Mouse (Mus musculus) kidney, adult 11 months (tissue): ENCODE data around the gene Itgb7.
A peak's percentile ranks its signal among the peaks of the same experiment; 100 is the strongest.

Experiments
- DNase-seq: peaks from one replicate; pipeline ENCODE4 v3.0.0; 2022

The Itgb7 gene

DNA sequence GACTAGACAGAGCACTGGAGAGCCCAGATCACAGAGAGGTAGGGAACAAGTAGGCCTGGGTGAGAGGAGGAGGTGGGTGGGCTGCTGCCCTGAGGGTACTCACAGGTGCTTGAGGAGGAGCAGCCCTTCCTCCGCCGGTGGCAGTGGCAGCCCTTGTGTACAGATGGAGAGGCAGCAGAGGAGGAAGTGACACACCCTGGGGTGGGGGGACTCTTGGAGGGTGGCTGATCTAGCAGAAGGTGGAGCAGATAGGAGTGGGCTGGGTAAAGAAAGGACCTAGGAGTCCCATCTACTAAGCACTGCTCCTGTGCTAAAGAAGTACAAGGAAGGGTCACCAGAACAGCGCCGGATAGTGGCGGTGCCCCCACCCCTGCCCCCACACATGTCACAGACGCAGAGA is at the start of gene Itgb7:
Gene Itgb7 (minus strand): TSS at position 197 of the 400 bp plus-strand sequence.
- DNase-seq = no peak

DNA sequence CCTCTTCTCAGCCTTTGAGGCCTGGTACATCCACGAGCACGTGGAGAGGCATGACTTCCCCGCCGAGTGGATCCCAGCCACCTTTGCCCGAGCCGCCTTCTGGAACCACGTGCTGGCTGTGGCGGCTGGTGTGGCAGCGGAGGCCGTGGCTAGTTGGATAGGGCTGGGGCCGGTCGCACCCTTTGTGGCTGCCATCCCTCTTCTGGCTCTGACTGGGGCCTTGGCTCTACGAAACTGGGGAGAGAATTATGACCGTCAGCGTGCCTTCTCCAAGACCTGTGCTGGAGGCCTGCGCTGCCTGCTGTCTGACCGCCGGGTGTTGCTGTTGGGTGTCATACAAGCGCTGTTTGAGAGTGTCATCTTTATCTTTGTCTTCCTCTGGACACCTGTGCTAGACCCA is 48.9 kb upstream of the Itgb7 start:
- DNase-seq = no peak

DNA sequence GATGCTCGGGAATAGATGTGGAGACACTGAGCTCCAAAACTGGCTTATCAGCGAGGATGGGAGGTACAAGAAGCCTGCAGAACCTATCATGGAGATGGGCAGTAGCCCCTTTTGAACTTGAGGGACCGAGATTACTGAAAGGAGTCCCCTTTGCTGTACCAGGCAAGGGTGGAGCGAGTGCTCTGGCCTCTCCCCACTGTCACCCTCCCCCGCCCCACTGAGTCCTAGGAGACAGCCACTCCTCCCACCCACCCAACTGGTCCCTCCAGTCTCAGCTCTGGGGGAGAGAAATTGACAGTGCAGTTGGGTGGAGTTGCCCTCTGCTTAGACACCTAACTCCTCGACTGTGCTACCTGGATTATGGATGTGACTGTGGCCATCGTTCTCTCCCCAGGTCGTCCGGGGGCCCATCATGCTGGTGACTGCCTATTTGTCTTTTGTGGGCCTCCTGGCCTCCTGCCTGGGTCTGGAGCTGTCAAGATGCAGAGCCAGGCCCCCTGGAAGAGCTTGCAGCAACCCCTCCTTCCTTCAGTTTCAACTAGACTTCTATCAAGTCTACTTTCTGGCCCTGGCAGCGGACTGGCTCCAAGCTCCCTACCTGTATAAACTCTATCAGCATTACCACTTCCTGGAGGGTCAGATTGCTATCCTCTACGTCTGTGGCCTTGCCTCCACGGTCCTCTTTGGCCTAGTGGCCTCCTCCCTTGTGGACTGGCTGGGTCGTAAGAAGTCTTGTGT is 48.2 kb upstream of the Itgb7 start:
- DNase-seq = no peak

DNA sequence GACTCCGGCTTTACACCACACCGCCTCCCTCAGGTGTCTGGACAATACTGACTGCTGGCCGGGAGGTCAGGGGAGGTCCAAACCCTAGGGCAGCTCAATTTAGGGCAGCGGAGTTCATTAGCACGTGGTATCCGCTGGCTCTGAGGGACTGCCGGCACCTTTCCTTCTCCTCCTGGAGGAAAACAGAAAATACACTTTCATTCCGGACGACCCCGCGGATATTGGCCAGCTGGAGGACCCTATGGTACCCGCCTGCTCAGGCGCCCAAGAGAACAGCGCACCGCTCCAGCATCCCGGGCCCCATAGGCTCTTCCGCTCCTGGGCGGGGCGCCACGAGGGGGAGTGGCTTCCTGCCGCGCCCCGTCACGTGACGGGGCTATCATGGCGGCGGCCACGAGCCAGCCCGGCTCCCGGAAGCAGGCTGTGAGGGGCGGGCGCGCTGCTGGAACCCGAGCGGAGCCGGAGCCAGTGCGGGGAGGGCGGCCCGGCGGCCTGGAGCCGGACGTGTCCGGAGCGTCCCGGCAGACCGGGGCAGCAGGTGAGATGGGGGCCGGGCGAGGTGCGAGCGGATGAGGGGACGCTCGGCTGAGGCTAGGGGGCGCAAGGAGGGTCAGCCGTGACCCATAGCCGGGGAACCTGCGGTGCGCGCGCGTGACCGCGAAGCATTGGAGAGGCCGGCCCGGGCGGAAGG is 47.5 kb upstream of the Itgb7 start, which contains the start of gene Mfsd5:
Gene Mfsd5 (plus strand): TSS at position 363 of the 691 bp plus-strand sequence.
- DNase-seq = peak; percentile 78

DNA sequence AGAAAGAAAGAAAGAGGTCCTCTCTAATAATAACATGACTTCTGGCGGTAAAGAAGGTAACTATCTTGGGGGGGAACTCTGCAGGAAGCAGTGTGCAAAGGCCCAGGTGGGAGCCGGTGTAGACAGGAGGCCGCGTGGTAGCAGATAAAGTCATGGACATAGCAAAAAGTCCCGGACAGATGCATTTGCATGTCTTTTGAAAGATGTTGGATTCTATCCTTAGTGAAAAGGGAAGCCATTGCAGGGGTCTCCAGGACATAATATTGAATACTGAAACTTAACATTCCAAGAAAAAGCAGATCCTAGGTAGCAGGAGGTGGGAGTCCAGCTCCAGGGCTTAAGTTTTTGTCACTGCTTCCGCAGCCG is 47.0 kb upstream of the Itgb7 start:
- no peak for DNase-seq

DNA sequence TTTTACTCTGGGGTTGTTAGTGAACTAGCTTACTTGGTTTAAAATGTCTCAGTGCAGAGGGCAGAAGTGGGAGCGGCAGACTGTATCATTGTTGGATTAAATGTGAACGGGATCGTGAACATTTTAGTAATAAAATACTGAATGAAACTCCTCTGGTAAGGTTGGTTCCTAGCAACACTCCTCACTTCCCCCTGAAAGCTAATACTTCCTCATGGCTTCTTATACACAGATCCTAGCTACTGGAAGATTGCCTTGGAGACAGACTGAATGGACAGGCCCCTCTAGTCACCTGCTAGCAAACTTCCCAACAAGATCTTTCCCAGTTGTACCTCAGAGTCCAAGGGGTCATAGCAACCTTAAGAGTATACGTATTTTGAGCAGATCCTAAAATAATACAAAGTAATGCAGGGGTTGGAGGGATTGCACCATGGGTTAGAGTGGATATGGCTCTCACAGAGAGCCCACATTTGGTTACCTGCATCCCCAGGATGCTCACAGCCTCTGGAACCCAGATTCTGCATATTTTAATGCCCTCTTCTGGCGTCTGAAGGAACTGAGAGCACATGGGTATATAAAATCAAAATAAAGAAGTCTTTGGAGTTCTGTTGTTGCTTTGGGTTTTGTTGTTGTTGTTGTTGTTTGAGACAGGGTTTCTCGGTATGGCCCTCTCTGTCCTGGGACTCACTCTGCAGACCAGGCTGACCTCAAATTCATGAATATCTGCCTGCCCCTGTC is 42.4 kb upstream of the Itgb7 start:
- no peak for DNase-seq

DNA sequence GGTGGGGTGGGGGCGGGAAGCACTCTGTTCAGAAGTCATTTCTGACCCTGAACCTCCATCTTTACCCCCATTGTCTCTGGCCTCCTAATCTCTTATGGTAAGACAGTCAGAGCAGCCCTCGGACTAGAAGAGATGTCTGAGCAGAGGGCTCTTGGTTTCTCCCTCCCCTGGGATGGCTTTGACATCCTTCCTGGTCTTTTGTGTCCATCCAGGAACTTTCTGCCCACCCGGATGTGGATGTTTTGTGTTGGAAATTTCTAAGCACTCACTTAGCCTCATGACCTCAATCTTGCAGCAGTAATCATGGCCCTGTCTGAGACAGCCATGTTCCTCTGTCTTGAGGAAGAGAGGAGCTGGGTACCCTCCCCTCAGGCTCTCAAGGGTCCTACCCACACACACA is 39.7 kb upstream of the Itgb7 start:
- DNase-seq = no peak

DNA sequence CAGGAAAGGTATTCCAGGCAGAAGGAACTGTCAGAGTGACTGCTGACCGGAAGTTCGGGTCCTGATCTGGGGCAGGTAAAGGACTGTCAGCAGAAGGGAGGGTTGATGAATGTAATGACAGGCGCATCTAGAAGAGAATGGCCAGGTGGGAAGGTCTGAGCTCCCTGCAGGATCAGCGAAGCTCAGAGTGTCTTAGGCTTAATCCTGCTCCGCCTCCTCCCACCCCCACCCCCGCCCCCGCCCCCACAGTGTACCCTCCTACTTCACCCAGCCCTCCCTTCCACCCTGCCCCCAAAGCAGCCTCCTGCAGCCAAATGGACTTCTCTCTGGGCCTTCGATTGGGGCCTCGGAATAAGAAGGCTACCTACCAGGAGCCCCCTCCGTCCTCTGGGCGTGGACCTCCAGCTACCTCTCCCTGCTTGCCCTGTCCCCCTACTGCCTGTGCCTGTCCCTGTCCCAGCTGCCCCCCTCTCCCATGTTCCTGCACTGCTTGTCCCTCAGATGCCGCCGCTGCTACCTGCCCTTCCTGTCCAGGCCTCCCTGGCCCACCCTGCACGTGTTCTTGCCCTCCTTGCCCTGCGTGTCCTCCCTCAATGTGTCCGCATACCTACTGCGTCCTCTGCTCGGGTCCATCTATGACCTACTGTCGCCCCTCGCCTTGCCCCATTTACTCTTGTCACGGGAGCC is 38.7 kb upstream of the Itgb7 start, which contains the start of gene Gm9918:
Gene Gm9918 (plus strand): TSS at position 290 of the 687 bp plus-strand sequence.
- DNase-seq = no peak

DNA sequence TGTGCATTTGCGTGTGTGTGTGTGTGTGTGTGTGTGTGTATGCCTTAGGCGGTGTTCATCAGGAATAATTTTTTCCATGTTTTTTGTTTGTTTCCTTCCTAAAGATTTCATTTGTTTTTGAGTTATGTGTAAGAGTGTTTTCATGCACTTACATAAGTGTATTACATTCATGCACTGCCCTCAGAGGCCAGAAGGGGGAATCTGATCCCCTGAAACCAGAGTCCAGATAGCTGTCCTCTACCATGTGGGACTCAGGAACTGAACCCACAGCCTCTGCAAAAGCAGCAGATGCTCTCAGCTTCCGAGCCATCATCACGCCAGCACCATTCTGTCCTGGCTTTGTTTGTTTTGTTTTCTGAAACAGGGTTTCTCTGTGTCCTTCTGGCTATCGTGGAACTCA is 33.8 kb upstream of the Itgb7 start:
- DNase-seq = no peak

DNA sequence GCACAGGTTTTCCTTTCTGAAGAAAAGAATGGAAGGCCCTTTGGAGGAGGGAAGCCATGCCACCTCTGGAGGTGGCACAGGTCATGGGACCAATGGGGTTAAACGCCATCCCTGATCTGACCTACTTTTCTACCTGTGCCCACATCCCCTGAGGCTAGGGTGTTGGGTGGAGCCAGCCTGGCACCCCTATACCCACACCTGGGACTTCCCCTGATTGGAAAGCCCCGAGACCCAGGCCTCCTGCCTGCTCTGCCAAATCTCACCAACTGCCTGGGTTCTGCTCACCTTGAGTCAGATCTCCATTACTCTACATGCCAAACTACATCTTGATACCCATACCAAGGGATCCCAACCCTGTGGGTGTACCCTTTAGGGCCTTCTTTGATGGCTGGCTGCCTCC is 31.3 kb upstream of the Itgb7 start:
- no peak for DNase-seq

DNA sequence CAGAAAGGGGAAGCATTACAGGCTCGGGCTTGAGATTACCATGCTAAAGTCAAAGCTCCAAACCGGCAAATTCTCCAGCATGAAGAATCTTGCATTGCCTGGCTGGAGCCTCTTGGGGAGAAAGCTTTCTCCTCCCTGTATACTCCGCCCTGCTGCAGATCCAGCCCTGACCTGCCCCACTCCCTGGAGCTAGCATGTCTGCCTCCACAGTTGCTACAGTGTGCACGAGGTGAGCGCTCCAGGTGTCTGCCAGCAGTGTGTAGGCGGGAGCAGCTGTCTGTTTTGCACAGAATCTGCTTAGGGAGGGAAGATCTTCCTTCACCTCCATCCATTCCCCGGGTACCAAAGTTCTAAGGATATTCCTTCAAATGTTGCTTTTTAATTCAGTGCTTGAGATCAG is 30.8 kb upstream of the Itgb7 start:
- DNase-seq = no peak

DNA sequence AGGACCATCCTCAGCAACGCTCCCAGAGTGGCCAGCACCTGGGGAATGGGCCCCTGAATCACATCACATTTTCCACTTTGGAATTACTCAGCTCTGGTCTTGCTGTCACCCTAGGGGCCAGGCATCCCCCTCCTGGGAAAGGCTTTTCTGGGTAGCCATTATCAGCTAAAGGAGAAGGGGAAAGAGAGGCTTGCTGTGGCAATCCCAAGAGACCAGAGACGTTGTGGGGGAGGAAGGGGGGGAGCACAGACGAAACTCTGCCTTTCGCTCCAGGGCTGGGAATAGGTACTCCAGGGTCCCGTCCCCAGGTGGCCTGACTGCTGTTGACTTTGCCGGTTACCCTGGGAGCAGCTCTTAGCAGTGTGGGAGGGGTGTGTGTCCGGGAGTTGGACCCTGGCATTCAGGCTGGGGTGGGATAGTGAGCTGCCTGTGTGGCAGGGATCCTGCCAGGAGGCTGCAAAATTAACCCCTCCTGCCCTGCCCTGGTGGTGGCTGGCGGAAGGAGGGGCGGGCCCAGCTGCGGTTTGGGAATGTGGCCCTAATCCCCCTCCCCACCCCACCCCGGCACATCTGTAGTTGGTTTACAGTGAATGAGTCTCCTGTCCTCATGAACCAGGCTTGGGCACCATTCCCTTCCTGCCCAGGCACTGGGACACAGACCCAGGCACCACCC is 27.0 kb upstream of the Itgb7 start:
- no peak for DNase-seq

DNA sequence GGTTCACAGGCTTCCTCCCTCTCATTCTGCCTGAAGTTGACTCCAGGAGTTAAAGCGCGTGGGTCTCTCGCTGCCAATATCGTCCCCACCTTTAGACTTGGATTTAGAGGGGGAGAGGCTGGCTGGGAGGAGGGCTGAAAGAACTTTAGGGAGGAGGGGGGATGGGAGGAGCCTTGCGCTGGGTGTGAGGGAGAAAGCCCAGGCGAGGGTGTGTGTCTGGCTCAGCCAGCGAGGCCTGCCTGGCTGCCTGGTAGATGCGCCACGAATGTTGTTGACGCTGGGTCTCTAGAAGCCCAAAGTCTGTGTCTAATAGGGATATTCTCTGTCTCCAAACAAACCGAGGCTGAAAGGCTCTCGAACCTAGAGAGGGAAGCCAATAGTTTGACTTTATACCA is 26.3 kb upstream of the Itgb7 start:
- DNase-seq = no peak

DNA sequence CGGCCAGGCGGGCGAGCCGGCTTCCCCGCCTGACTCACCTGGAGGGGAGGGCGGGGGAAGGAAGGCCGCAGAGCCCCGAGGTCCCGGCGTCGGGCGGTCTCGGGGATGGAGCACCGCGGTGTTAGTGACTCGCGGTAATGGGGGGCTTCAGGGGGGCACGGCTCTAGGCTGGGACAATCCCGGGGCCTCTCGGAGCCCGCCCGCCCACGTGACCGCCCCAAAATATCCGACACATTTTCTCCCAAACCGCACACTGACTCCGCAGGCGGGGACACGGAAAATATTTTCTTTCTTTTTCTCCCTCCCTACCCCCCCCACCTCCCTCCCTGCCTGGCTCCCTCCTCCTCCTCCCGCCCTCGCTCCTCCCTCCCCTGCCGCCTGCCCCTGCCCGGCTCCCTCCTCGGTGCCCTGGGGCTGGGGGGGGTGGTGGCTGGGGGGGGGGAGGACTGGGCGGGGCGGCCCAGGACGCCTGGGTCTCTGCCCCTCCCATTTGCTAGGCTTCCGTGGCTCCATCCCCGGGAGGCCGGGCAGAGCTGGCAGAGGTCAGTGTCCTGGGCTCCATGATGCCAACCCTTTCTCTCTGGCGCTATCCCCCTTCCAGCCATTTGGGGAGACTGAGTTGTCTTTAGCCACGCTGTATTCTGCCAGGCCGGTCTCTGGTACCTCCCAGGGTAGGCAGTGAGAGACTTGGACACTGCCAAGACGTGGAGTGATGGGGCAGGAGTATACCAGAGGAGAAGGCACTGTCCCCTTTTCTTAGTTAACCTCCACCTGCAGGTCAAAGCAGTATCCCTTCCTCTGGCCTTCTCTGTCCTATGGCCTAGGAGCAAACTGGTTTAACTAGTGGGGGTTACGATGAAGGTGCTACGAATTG is 25.7 kb upstream of the Itgb7 start, which contains the start of gene Rarg:
Gene Rarg (minus strand): TSS at position 316 of the 874 bp plus-strand sequence.
- peak; percentile 64 for DNase-seq

DNA sequence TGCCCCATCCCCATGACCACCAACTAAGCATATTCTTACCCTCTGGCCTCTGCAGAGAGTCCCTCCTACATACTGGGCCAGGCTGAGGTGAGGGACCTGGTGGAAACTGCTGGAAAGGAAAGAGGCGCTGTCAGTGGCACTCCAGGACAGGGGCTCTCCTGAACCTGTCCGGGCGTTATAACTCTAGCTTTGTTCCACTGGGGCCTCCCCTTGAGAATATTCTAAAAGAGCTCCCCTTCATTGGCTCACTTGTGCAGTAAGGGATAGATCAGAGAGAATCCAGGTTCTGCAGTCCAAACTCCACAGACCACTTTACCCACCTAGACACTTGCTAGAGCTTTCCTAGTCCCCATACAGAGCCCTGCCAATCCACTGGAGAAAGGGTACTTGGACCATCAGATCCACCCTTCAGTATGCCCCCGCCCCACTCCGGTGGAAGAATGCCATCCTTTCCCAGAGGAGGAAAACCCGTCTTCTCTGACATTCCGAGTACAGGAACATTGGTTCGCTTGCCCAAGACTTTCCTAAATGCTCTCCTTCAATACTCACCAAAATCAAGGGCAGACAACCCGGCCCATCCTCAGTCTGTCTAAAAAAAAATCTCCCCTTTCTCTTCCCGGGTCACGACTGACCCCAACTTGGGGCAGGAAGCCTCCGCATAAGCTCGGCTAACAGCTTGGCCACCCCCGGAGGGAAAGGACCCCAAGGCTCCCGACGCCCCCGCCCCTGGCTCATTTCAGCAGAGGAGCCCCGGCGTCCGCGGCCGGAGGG is 24.9 kb upstream of the Itgb7 start:
- DNase-seq = no peak

DNA sequence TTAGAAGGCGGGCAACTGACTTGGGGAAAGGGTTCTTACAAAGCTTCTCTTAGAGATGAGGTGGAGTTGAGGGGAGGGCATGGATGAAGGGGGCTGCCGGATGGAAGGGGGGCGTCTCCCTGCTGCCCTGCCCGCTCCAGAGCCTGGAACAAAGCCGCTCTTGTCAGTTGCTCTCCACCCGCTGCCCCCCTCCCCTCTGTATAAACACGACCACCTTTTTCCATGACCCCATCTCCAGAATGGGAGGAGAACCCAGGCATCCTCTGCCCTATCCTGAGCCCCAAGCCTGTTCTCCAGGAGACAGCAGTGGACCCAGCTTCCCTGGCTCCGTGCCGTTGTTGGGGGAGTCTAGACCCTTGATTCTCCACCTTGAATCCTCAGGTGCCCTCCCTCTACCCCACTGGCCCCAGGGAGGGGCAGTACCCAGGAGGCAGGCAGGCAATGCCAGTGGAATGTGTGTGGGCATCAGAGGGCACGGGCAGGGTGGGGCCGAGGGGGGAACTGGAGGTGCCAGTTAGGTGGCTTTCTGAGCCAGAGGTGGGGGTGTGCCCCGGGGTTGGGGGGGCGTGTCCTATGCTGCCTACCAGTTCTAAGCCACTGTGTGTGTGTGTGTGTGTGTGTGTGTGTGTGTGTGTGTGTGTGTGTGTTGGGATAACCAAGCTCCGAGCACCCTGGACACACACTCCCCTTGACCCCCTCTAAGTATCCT is 24.0 kb upstream of the Itgb7 start:
- peak; percentile 54 for DNase-seq

DNA sequence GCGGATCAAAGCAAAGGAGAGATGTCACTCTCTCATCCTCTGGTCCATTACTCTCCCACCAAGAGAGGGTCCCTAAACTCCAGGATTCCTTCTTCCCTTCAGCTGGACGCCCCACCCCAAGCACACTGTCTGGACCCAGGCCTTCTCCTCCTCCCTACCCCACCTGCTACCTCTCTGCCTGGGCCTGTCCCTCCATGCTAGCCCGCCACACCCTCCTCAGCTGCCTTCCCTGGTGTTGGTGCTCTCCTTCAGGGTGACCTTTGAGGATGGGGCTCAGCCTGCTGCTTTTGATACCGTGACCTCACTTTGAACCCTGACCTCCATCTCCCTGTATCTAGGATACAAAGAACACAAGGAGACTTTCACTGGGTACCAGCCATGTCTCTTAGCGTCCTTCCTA is 18.8 kb upstream of the Itgb7 start:
- no peak for DNase-seq

DNA sequence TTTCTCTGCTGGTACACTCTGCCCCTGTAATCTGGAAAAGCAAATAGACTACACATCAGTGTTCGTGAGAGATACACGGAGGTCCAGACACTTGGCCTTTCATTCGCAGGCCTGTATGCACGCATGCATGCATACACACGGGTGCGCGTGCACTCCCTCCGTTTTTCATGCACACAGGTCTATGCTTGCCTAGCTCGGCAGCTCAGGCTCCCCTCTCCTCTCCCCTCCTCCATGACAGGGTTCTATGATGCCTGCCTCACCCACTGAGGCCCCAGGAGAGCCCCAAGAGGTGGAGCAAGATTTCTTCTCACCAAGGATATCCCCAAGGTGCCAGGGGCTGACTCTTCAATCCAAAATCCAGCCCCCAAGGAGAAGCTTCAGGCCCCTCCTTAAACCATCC is 18.2 kb upstream of the Itgb7 start:
- no peak for DNase-seq

DNA sequence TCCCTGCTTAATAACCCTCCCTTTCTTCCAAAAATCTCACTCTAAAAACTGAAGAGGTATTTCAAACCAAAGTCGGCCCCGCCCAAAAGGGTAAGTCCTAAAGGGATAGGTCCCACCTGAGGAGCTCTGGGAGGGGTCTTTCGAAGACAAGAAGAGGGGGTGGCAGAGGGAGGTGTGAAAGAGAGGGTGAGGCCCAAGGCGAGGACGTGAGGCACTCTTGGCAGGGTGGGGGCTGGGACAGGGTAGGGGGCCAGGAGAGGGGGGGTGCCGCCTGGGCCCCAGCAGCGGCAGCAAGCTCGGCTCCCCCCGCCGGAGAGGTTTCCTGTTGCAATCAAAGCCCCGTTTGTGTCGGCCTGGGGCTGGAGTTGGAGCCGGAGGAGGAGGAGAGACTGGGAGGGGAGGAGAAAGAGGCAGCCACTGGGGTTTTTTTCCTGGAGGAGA is 17.5 kb upstream of the Itgb7 start:
- DNase-seq = no peak

DNA sequence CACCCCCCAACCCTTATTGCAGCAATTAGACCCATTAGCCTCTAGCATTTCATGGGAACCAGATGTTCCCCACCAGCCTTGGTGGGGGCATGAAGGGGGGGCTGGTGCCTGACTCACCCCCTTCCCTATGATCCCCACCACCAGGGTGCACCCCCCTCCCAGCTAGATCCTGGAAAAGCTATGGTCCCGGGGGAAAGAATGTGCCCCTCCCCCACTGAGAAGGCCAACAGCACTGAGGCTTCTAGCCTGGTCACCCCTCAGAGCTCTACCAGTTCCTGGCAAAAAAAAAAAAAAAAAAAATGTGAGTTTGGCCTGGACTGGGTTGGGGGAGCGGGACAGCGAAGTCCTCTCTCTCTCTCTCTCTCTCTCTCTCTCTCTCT is 17.1 kb upstream of the Itgb7 start:
- DNase-seq = no peak
